Mouse (Mus musculus): ENCODE measurements around the gene Cyp27a1.

DNA sequence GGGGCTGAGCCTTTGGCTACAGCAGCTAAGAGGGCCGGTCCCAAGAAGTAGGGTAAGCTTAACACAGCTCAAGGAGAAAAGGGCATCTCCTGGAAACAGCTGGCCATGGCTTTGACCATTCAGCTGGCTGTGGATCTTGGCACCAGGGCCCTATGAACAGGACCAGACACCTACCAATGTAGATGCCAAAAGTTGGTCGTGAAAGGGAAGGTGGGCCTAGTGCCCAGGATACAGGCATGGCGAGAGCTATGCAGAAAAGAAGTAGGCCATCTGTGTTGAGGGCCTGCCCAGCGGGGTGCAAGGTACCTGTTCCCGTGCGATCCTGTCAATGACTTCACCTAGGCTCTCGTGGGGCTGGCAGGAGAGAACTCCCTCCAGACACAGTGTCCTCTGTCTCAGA lies 27.5 kb downstream of the Cyp27a1 start:
- no peak for TF ChIP-seq CTCF (IDR thresholded peaks at IDR 0.05; ENCODE audit: low read depth)
- TF ChIP-seq EP300 (IDR thresholded peaks at IDR 0.05; ENCODE audit: low read depth): no peak
